Mouse (Mus musculus): ENCODE results near the gene Prkn. TPM values are rescaled to one million over a fixed set of nuclear protein-coding genes. Genes with fewer than 3 reads are reported as not detected.

Gene Prkn
- total RNA-seq, 2 experiments from 2014 or later = 14.0 to 21.0 TPM

DNA sequence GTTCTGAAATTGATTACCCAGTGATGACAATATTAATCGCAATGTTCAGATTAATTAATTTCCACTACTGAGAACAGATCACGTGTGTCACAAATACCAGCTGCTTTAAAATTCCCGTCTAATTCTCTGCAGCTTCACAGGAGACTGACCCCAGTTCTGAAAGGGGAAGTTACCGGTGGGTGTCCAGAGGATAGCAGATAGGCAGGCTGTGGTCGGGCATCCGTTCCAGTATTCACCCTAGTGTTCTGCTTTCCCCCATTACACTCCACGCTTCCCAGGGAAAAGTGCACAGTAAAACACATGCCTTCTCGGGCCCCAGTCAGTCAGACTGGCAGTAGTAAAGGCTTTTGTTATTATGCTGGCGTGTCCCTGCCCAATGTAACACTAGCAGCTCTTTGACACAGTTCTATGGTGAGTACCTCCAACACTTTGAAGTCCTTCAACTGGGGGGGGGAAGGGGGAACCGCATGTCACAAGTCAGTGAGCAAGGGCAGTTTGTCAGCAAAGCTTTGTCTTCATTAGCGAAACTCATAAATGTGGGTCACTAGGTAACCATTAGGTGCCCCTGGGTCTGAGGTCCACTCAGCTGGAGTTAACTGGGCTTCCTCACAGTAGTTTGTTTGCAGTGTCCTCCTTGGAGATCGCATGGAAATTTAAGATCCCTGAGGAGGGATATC, 940.8 kb downstream of the Prkn start:
- no peak for DNase-seq (ENCODE audit: extremely low spot score in 1 of 2, low spot score in 1 of 2)

DNA sequence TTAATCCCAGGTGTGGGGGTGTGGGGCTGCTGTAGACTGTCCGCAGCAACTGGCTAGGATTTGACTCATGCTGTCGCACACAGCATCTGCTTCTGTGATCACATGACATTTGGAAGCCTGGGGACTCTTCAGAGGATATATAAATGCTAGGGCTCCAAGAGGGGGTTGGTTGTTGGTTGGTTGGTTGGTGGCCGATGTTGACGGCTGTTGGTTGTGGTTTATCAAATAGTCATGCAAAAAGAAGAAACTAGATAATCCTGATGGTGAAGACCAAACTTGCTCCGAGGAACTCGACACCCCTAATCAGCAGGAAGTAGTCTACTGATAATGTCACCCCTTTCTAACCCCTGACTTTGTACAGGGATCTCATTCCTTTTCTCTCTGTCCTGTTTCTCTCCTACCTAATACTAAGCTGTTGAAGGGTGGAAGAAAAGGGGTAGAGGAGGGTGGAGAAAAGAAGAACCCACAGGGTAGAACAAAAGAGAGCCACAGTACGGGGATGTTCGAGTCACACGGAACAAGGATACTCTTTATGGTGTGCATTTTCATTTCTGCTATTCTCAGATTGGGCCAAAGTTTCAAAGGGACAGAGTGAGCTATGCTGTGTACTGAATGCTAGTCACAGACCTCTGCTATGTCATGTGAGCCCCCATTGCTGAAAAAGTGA, 948.2 kb downstream of the Prkn start:
- no peak for DNase-seq (ENCODE audit: extremely low spot score in 1 of 2, low spot score in 1 of 2)

DNA sequence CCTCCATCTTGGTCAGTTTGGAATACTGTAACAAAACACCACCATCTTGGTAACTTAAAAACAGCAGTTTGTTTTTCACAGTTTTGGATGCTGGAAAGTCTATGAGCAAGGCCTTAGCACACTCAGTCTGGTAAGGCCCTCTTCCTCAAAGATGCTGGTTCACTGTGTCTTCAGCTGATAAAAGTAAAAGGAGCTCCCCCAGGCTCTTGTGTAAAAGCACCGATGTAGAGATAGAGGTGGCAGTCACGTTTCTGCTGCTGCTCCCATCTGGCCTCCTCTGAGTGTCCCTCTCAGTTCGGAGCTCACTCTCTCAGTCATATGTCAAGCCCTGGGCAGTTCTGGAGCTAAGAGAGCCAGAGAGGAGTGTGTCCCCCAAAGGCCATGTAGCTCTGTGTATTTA, 955.8 kb downstream of the Prkn start:
- DNase-seq (ENCODE audit: extremely low spot score in 1 of 2, low spot score in 1 of 2) = no peak

DNA sequence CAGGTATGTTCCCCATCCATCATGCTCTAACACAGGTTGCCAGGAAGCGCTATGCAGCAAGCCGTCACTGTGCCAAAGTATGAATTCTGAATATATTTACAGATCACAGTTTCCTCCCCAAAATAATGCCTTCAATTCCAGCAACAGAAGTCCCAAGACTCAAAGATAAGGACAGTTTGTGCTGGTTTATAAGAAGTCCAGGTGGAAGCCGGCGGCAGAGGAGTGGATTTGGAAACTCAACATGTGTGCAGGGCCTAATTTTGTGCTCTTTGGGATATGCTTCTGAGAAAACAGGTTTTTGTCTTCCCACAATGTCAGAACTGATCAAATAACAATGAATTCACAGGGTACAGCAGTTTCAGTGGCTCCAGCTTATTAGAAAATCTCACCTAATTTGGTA, 961.0 kb downstream of the Prkn start:
- DNase-seq (ENCODE audit: extremely low spot score in 1 of 2, low spot score in 1 of 2) = no peak

DNA sequence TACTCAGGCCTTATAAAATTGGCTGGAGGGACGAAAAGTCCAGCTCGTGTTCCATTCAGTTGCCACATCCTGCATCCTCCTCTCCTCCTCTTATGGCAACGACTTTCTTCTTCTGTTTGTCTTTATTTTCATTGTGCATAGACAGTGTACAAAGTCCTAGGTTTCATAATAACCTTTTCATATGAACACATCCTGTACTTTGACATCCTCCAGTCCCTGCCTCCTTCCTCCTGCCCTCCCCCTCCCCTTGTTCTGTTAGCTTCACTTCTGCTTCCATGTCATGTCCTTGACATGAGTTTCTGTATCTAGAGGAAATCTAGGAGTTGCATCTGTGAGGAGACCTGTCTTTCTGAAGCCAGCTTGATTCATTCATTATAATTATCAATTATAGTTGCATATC, 967.1 kb downstream of the Prkn start:
- DNase-seq (ENCODE audit: extremely low spot score in 1 of 2, low spot score in 1 of 2) = no peak

DNA sequence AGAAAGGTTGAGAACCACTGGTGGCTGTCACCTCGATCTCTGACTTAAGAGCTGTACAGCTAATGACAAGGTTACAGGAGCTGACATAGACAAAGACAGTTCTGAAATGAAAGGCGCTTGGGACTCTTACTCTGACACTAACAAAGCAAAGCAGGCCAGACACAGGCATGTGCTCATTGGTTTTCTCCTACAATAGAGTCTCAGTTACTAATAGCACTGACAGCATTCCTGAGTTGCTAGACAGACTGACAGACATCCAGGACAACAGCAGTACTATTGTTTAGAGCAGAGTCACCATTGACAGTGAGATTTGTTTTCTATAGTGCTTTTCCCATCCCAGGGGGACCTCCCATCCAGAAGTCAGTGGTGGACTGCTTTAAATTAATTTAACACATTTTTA, 977.7 kb downstream of the Prkn start:
- no peak for DNase-seq (ENCODE audit: extremely low spot score in 1 of 2, low spot score in 1 of 2)

DNA sequence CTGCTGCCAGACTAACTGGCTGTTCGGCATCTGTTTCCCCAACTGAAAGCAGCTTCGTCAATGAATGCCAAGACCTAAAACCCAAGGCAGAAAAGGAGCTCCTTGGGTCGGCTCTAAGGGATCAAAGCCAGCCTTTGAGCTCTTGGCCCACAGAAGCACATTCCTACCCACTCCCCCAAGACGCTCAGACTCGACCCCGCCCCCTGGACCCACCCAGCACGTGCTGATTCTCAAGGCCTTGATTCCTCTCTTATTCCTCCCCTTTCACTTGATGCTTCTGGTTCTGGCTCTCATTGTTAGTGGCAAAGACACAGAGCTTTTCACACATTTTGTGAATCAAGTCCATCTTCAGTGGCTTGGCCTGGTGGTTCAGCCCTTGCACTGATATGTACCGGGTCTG, 979.3 kb downstream of the Prkn start:
- no peak for DNase-seq (ENCODE audit: extremely low spot score in 1 of 2, low spot score in 1 of 2)

DNA sequence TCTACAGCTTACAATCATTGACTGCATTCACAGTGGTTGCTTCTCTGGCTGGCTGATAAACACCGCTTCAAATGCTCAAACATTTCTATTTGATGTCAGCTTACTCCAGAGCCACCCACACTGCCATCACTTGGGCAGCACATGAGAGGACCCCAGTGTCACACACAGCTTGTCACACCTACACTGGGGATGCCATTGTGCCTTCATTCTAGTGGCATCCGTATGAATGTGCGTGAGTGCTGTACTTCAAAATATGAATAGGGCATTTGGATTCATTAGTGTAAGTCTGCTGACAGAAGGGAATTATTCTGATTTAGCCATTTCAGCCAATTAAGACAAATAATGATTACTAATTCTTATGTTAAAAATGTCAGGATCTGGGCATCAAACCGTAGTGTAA, 980.6 kb downstream of the Prkn start:
- DNase-seq (ENCODE audit: extremely low spot score in 1 of 2, low spot score in 1 of 2) = no peak

DNA sequence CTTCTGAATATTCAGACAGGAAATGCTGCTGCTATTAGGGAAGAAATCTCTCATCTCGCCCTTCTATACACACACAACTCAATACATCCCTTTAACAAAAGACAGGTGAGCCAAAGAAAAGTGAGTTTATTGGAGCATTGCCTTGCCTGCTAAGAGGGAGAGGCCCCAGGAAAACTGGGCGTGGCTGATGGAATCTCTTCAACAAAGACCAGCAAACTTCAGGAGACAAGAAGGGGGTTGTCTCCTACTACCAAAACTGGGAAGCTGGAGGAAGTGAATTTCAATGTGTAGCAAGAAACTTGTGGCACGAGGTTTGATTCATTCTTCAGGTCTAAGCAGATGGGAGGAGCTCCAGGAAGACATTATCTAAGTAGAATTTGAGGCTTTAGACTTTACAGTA, 989.3 kb downstream of the Prkn start:
- DNase-seq (ENCODE audit: extremely low spot score in 1 of 2, low spot score in 1 of 2) = no peak

DNA sequence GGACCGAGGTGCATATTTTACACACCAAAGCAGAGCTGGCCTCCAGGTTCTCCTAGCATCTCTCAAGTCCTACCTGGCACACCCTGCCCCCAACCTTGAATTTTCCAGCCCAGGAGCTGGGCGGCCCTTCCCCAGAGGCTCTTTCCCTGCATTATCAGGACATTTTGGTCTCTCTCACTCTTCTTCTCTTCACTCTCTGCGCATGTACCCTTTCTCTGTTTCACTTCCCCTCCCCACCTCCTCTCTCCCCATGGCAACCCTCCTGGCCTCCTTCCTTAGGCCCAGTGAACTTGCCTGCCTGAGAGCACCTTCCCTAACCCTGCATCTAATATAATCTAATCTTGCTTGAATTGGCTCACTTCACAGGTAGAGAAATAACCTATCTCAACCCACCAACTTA, 996.9 kb downstream of the Prkn start:
- DNase-seq (ENCODE audit: extremely low spot score in 1 of 2, low spot score in 1 of 2) = no peak

DNA sequence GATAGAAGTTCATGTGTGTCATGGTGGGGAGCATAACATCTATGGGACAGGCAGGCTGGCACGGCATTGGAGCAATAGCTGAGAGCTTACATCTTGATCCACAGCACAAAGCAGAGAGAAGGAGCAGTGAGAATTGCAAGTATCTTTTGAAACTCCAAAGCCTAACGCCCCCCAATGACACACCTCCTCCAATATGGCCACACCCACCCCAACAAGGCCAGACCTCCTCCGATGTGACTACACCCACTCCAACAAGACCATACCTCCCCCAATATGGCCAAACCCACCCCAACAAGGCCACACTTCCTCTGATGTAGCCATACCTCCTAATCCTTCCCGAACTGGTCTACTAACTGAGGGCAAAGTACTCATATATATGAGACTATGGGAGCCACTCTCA, 1004.3 kb downstream of the Prkn start:
- DNase-seq (ENCODE audit: extremely low spot score in 1 of 2, low spot score in 1 of 2) = no peak

DNA sequence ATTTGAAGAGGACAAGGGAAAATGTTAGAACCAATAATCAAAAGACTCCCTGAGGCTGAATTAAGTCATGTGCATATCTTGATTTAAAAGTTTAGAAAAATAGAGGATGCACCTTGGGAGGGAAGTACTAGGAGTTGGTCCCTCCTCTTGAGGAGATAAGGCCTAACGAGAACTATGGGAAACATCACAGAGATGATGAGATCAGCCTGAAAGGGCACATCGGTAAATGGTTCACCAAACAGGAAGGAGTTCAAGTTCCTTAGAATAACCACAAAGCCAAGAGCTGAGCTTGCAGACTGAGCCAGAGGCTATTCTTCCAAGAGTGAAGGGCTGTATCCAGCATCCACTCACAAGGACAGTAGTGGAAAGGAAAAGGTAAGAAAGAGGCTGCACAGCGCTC, 1004.8 kb downstream of the Prkn start:
- no peak for DNase-seq (ENCODE audit: extremely low spot score in 1 of 2, low spot score in 1 of 2)

DNA sequence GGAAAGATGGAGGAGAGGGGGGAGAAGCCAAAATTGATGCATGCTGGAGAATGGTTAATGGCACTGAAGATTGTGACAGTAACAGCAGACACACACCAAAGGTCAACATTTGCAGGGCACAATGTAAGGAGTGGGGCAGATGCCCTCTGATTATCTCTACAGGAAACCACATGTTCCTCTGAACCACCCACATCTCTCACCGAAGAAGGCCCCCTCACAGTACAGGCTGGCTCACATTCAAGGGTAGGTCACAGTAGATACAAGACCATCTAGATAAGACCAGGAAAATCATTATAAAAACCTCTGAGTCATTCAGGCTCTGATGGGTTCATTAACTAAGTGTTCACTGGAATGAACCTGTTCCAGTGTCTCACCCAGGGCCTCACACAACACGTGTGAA, 1005.3 kb downstream of the Prkn start:
- DNase-seq (ENCODE audit: extremely low spot score in 1 of 2, low spot score in 1 of 2) = no peak

DNA sequence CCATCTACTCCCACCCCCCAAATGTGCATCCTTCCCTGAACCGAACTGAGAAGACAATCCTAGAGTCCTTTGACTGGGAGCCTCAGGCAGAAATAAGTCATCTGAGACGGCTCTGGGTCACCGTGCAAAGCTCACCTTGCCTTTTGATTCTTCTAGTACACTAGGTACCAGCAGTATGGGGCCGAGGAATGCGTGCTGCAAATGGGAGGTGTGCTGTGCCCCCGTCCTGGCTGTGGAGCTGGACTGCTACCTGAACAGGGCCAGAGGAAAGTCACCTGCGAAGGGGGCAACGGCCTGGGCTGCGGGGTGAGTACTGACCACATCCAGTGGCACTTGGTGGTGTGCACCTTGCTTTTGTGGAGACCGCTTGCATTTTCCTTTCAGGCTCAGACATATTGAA, 1014.4 kb downstream of the Prkn start:
- no peak for DNase-seq (ENCODE audit: extremely low spot score in 1 of 2, low spot score in 1 of 2)

DNA sequence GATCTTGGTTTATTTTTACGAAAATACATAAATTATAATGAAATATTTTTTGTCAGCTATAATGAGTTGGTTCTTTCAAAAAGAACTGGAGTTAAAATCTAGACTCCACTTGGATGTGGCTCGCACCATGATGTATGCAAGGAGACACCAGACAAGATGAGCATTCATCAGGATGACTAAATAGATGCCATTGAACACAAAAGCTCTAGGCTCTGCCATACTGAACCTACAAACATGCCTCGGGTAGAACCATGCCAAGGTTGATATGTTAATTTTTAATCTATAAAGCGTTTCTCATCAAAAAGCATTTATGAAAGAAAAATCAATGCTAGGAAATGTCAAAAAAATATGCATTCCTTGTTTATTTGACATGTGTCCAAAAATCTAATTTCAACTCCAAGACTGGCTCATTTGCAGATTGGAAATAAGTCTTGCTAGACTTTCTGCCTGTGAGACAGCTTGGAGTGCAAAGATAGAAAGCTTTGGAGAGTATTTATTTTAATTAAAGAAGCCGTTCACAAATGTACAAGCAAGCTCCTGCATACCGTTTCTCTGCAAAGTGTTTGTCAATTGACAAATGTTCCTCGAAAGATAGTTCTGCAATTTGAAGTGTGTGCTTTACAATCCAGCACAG, 1018.7 kb downstream of the Prkn start:
- no peak for DNase-seq (ENCODE audit: extremely low spot score in 1 of 2, low spot score in 1 of 2)

DNA sequence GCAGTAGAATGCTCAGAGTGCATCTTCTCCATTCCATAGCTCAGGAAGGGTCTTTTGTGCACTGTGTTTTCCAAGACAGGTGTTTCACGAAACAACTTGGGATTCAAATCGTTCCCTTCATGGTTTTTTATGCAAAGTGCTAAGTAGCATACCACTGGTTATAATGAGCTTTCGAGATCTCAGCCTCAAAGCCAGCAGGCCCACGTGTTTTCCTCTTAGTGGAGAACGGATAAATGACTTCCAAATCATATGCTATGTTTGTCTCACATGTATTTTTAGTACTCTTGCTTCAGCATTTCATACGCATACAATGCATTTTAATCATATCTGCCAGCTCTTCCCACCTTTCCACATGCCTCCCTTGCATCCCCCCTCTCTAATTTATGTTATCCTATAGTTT, 1021.0 kb downstream of the Prkn start:
- no peak for DNase-seq (ENCODE audit: extremely low spot score in 1 of 2, low spot score in 1 of 2)

DNA sequence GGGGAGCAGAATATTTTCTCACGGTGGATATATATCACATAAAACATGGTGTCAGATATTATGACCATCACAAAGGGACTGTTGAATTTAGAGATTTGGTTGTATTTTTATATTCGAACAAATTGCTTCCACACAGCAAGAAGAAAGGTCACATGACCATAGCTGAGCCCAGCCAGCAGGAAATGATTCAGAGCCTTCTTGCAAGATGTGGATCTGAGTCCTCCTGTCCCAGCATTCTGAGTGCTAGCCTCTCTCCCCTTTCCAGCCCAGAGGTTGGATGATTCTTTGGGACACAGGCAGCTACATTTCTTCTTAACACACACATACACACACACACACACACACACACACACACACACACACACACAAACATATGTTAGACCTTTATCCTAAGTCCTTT, 1022.2 kb downstream of the Prkn start:
- no peak for DNase-seq (ENCODE audit: extremely low spot score in 1 of 2, low spot score in 1 of 2)

DNA sequence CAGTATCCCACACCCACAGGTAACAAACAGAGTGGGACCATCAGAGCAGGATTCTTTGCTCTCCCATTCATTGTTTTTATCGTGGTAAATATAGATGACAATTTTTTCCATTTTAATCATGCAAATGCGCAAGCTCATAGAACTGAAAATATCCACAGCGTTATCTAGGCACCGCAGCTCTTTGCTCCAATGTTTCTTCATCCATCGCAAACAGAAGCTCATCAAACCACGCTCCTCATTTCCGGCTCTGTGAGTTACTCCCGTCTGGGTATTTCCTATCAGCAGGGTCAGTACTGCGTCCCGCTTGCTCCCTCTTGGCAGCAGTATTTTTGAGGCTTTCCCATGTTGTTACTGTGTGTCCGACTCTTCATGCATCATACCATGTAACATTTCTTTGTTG, 1022.8 kb downstream of the Prkn start:
- no peak for DNase-seq (ENCODE audit: extremely low spot score in 1 of 2, low spot score in 1 of 2)

DNA sequence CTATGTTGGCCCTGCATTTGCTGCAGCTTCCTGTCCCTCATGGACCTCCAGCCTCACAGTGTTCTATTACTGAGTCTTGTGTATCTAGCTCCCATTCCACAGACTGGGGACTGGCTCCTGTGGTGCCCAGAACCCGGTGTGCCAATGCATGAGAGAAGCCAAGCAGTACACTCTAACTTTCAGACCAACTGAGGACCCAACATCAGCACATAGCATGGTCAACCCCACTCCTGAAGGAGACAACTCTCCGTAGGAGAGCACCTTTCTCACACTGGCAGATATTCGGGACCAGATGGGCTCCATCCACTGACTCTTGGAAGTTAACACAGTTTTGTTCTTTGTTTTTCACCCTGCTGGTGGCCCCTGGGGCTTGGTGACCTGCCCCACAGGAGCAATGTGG, 1026.0 kb downstream of the Prkn start:
- DNase-seq (ENCODE audit: extremely low spot score in 1 of 2, low spot score in 1 of 2) = no peak

DNA sequence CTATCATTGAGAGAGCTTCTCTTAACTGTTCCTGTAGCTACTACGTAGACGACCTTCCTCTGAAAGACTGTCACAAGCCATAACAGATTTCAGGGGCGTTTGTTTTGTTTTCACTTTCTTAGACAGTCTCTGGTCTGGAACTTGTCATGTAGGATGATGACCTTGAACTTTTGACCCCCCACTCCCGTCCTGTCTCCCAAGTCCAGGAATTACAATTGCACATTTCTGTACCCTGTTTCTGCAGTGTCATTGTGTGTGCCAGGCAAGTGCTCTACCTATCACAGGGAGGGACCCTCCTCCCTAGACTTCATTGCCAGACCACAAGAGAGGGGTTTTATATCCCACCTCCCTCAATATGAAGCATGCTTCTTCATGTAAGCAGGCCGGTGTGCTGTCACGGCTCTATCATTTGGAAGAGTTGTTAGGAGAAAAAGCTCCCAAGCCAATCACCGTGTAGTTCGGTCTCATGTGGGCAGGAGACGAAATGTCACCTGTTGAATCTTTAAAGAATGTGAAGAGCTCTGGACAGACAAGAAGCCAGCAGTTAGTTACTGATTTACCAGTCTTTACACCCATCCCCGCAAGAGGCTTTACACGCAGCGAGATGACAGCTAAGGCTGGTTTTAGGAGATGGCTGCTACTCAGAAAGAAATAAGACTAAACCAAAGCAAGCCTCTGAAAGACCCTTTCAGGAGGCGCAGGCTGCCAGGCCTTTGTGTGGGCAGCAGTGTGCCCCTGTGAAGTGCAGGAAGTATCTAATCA, 1027.3 kb downstream of the Prkn start:
- no peak for DNase-seq (ENCODE audit: extremely low spot score in 1 of 2, low spot score in 1 of 2)

DNA sequence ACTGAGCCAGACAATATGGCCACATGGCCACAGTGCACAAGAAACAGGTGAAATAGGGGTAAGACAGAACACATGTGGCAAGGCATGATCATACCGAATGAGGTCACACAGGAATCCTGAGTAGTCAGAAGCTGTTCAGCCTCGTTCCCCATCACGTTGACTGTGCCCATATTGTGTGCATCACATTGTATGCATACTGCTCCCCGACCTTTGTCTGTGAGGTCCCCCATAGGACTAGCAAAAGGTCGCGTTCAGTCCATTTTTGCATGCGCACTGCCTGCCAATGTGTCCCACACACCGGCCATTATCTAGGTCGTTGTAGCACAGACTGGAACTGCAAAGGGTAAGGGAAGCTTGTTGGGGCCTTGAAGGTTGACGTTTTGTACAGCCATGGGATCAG, 1030.4 kb downstream of the Prkn start:
- no peak for DNase-seq (ENCODE audit: extremely low spot score in 1 of 2, low spot score in 1 of 2)

Measured in layer of hippocampus, postnatal 25 days (tissue).